In genomic region chr19:50558771-50559170, GRCm38 (mm10) we compare ENCODE assay signal across 14 mouse cellular contexts.
A peak's percentile ranks its signal among the peaks of the same experiment; 100 is the strongest.
DNase-seq lines count a peak whose midpoint lies in the region; ATAC-seq lines count a peak whose summit lies in the region.
"Had no signal": no experiment of that assay in that cellular context is flagged by ENCODE, and none has a peak within 500 bp of the region (broad histone marks: within the 10 kb centered on the region; RNA-seq: fewer than 3 reads in every experiment).

No protein-coding gene starts in this region.

- H3K36me3 ChIP-seq in intestine, embryonic 15.5 days: no peaks in the 10 kb centered on the region
- H3K36me3 ChIP-seq: kidney, embryonic 15.5 days; limb, embryonic 15.5 days; neural tube, embryonic 12.5 days had no signal

- no peaks in the 10 kb centered on the region for H3K9me3 ChIP-seq in intestine, embryonic 15.5 days
- H3K9me3 ChIP-seq: forebrain, embryonic 13.5 days; kidney, embryonic 15.5 days; limb, embryonic 15.5 days; neural tube, embryonic 12.5 days had no signal

- no peak overlapping the region for H3K4me2 ChIP-seq in intestine, embryonic 15.5 days (replicated peaks)
- H3K4me2 ChIP-seq: forebrain, embryonic 13.5 days; kidney, embryonic 15.5 days; limb, embryonic 15.5 days; neural tube, embryonic 12.5 days had no signal

- no peak overlapping the region for H3K9ac ChIP-seq in intestine, embryonic 15.5 days
- H3K9ac ChIP-seq: forebrain, embryonic 13.5 days; kidney, embryonic 15.5 days; limb, embryonic 15.5 days; neural tube, embryonic 12.5 days had no signal

- peak; percentile 56 for DNase-seq in retina, postnatal 1 day
- DNase-seq in retina, embryonic 14.5 days (ENCODE audit: low spot score): no peak
- peak; percentile 26 to 28 for DNase-seq in layer of hippocampus, adult 8-10 months (ENCODE audit: low spot score in 2 of 2)
- peak; percentile 50 to 93 for DNase-seq in left cerebral cortex, postnatal 25 days (ENCODE audit: low spot score in 2 of 2)
- DNase-seq in heart, adult 11 months: no peak
- DNase-seq in lung, postnatal 4 days: no peak
- DNase-seq: cerebellum, postnatal 10 days; spleen, adult 18-20 months had no signal

- 56% methylated on average over 6 of the region's 6 CpGs for WGBS in intestine, embryonic 15.5 days

- H3K4me3 ChIP-seq in intestine, embryonic 15.5 days (replicated peaks): no peak overlapping the region
- H3K4me3 ChIP-seq: forebrain, embryonic 13.5 days; kidney, embryonic 15.5 days; limb, embryonic 15.5 days; neural tube, embryonic 12.5 days had no signal

- intact Hi-C loops in left cerebral cortex, postnatal 25 days (cut with DNase I): no loop called here

- no peak overlapping the region for H3K27ac ChIP-seq in intestine, embryonic 15.5 days
- H3K27ac ChIP-seq: forebrain, embryonic 13.5 days; kidney, embryonic 15.5 days; limb, embryonic 15.5 days; neural tube, embryonic 12.5 days had no signal

- no peak for ATAC-seq in intestine, embryonic 15.5 days
- ATAC-seq: forebrain, embryonic 13.5 days; Patski had no signal

- H3K27me3 ChIP-seq in intestine, embryonic 15.5 days (replicated peaks): no peaks in the 10 kb centered on the region
- H3K27me3 ChIP-seq: forebrain, embryonic 13.5 days; kidney, embryonic 15.5 days; limb, embryonic 15.5 days; neural tube, embryonic 12.5 days; Patski had no signal

- no peaks in the 10 kb centered on the region for H3K4me1 ChIP-seq in intestine, embryonic 15.5 days (replicated peaks)
- H3K4me1 ChIP-seq: forebrain, embryonic 13.5 days; kidney, embryonic 15.5 days; limb, embryonic 15.5 days; neural tube, embryonic 12.5 days had no signal

Comparison
In these comparisons a context has a peak if more than half of its experiments do, and no peak if none do; other contexts are left out.
1. DNase-seq: peak in retina, postnatal 1 day (single experiment), layer of hippocampus, adult 8-10 months (2 of 2) and left cerebral cortex, postnatal 25 days (2 of 2); none in retina, embryonic 14.5 days (single experiment), heart, adult 11 months (single experiment) and lung, postnatal 4 days (0 of 2).